Mouse (Mus musculus) limb, embryonic 11.5 days (tissue): ENCODE results near the gene A730061H03Rik. TPM values are rescaled to one million over a fixed set of nuclear protein-coding genes. Genes with fewer than 3 reads are reported as not detected.
A peak's percentile ranks its signal among the peaks of the same experiment; 100 is the strongest.

Source experiments
- ATAC-seq: fragments of 200-750 bp; cut with Nextera tagmentation; 2 replicates; pipeline ENCODE4 v1.8.0; 2017; ENCODE audit warnings: low read depth; ENCODE audit not compliant: insufficient number of reproducible peaks, low FRiP score, low TSS enrichment
- DNase-seq: peaks from one replicate; pipeline ENCODE4 v3.0.0-alpha.2; 2015; ENCODE audit warnings: low spot score
- H3K27ac ChIP-seq: fragments of 300-500 bp; sonication (generic); replicated peaks from 2 replicates; pipeline ENCODE4 v1.5.1; 2014; ENCODE audit warnings: low read depth, mild to moderate bottlenecking, low read length
- H3K27me3 ChIP-seq: fragments of 300-500 bp; sonication (generic); 2 replicates; pipeline ENCODE4 v1.6.1; 2014; ENCODE audit warnings: mild to moderate bottlenecking, low read length, mixed read lengths; ENCODE audit not compliant: control insufficient read depth, insufficient read depth
- H3K36me3 ChIP-seq: fragments of 300-500 bp; sonication (generic); 2 replicates; pipeline ENCODE4 v1.6.1; 2014; ENCODE audit warnings: mild to moderate bottlenecking, low read length, moderate library complexity, mixed read lengths; ENCODE audit not compliant: control insufficient read depth, insufficient read depth
- H3K4me1 ChIP-seq: fragments of 300-500 bp; sonication (generic); 2 replicates; pipeline ENCODE4 v1.6.1; 2014; ENCODE audit warnings: low read length, mixed read lengths; ENCODE audit not compliant: control insufficient read depth, insufficient read depth
- H3K4me2 ChIP-seq: fragments of 300-500 bp; sonication (generic); 2 replicates; pipeline ENCODE4 v1.6.1; 2014; ENCODE audit warnings: low read depth, mild to moderate bottlenecking, moderate library complexity; ENCODE audit not compliant: severe bottlenecking
- H3K4me3 ChIP-seq: fragments of 300-500 bp; sonication (generic); 2 replicates; pipeline ENCODE4 v1.5.1; 2014; ENCODE audit warnings: low read depth, low read length
- H3K9ac ChIP-seq: fragments of 300-500 bp; sonication (generic); 2 replicates; pipeline ENCODE4 v1.6.1; 2014; ENCODE audit warnings: mild to moderate bottlenecking, low read length
- H3K9me3 ChIP-seq: fragments of 300-500 bp; sonication (generic); 2 replicates; pipeline ENCODE4 v1.6.1; 2016; ENCODE audit warnings: low read length; ENCODE audit not compliant: control insufficient read depth
- WGBS: fragments of 180-500 bp; shearing (Covaris S2); extraction: QIAGEN DNeasy Blood & Tissue Kit; methylation state at CpG from one replicate; pipeline ENCODE4 v1.1.7; 2014; 5-methylcytosine and 5-hydroxymethylcytosine counted together
- polyA plus RNA-seq: library from polyadenylated mRNA; unstranded; fragments of >200 nt; fragmentation: Nextera tagmentation; extraction: Ambion mirVana; gene quantifications from 2 replicates; pipeline ENCODE4 v1.2.1, GENCODE M21; 2014

The A730061H03Rik gene
- polyA plus RNA-seq, 1 experiment from 2014 or later, result 0.79 TPM

GRCm38 (mm10) chr14:55559799-55560201, 406 bp downstream of the A730061H03Rik start, which contains the start of gene Dcaf11:
Gene Dcaf11 (plus strand): TSS chr14:55560006.
- peak; percentile 93 for DNase-seq
- peaks cover 4% of the 10 kb centered on the region; the same call in 1 of the 2 replicates for H3K4me1 ChIP-seq
- H3K27me3 ChIP-seq, result no peaks in the 10 kb centered on the region
- H3K4me2 ChIP-seq, result peak within 1 kb of the TSS; percentile 62
- H3K9ac ChIP-seq, result peak within 1 kb of the TSS; percentile 62
- under 1% methylated on average over 27 of the region's 27 CpGs for WGBS
- peak; percentile 86 for ATAC-seq
- no peaks in the 10 kb centered on the region for H3K36me3 ChIP-seq
- H3K4me3 ChIP-seq, result peak within 1 kb of the TSS; percentile 55
- H3K27ac ChIP-seq, result peak within 1 kb of the TSS; percentile 86
- no peaks in the 10 kb centered on the region for H3K9me3 ChIP-seq

GRCm38 (mm10) chr14:55558740-55559448, 1.3 kb downstream of the A730061H03Rik start:
- 59% methylated on average over 6 of the region's 6 CpGs for WGBS
- Histone ChIP-seq H3K4me2 (peak overlapping the region; percentile 50; the same call in 1 of the 2 replicates), H3K9ac (no peak overlapping the region), H3K36me3 (no peaks in the 10 kb centered on the region), H3K27ac (no peak overlapping the region), H3K4me3 (peak overlapping the region; percentile 55), H3K9me3 (no peaks in the 10 kb centered on the region), H3K27me3 (no peaks in the 10 kb centered on the region), H3K4me1 (peaks cover 4% of the 10 kb centered on the region; the same call in 1 of the 2 replicates)
- ATAC-seq (no peak), DNase-seq (no peak)

- WGBS, result 94% methylated on average over 3 of the region's 3 CpGs
- no peak overlapping the region for H3K4me3 ChIP-seq
- peaks cover 4% of the 10 kb centered on the region; the same call in 1 of the 2 replicates for H3K4me1 ChIP-seq
- no peak overlapping the region for H3K27ac ChIP-seq
- ATAC-seq (no peak), DNase-seq (no peak)
- no peaks in the 10 kb centered on the region for H3K9me3 ChIP-seq
- H3K36me3 ChIP-seq, result no peaks in the 10 kb centered on the region
- no peak overlapping the region for H3K4me2 ChIP-seq
- H3K9ac ChIP-seq, result no peak overlapping the region
- no peaks in the 10 kb centered on the region for H3K27me3 ChIP-seq
Observed at GRCm38 (mm10) chr14:55557587-55557986, 2.6 kb downstream of the A730061H03Rik start.

GRCm38 (mm10) chr14:55557003-55557402, 3.2 kb downstream of the A730061H03Rik start:
- no peak overlapping the region for H3K4me2 ChIP-seq
- no peaks in the 10 kb centered on the region for H3K9me3 ChIP-seq
- no peaks in the 10 kb centered on the region for H3K36me3 ChIP-seq
- no peaks in the 10 kb centered on the region for H3K27me3 ChIP-seq
- H3K9ac ChIP-seq, result no peak overlapping the region
- peak; percentile 77 for DNase-seq
- ATAC-seq, result no peak
- peaks cover 4% of the 10 kb centered on the region; the same call in 1 of the 2 replicates for H3K4me1 ChIP-seq
- H3K27ac ChIP-seq, result no peak overlapping the region
- WGBS, result 24% methylated on average over 5 of the region's 5 CpGs
- H3K4me3 ChIP-seq, result no peak overlapping the region

- no peak overlapping the region for H3K4me2 ChIP-seq
- H3K36me3 ChIP-seq, result no peaks in the 10 kb centered on the region
- no peak overlapping the region for H3K4me3 ChIP-seq
- DNase-seq (no peak), ATAC-seq (no peak)
- H3K9me3 ChIP-seq, result no peaks in the 10 kb centered on the region
- no peaks in the 10 kb centered on the region for H3K4me1 ChIP-seq
- WGBS, result 85% methylated on average over 3 of the region's 3 CpGs
- H3K9ac ChIP-seq, result no peak overlapping the region
- no peaks in the 10 kb centered on the region for H3K27me3 ChIP-seq
- no peak overlapping the region for H3K27ac ChIP-seq
Observed at GRCm38 (mm10) chr14:55555788-55556187, 4.4 kb downstream of the A730061H03Rik start.

- ATAC-seq (no peak), DNase-seq (no peak)
- Histone ChIP-seq H3K36me3 (no peaks in the 10 kb centered on the region), H3K4me2 (no peak overlapping the region), H3K9ac (no peak overlapping the region), H3K27me3 (no peaks in the 10 kb centered on the region), H3K9me3 (no peaks in the 10 kb centered on the region), H3K4me3 (no peak overlapping the region), H3K4me1 (no peaks in the 10 kb centered on the region), H3K27ac (no peak overlapping the region)
Observed at GRCm38 (mm10) chr14:55554635-55555034, 5.6 kb downstream of the A730061H03Rik start.

- Histone ChIP-seq H3K4me1 (no peaks in the 10 kb centered on the region), H3K9me3 (no peaks in the 10 kb centered on the region), H3K36me3 (peaks cover 8% of the 10 kb centered on the region; the same call in 1 of the 2 replicates), H3K27me3 (no peaks in the 10 kb centered on the region), H3K4me2 (no peak overlapping the region), H3K4me3 (no peak overlapping the region), H3K9ac (no peak overlapping the region), H3K27ac (no peak overlapping the region)
- 94% methylated on average over 8 of the region's 8 CpGs for WGBS
- DNase-seq (no peak), ATAC-seq (no peak)
Observed at GRCm38 (mm10) chr14:55551794-55552193, 8.4 kb downstream of the A730061H03Rik start.

- Histone ChIP-seq H3K36me3 (peaks cover 8% of the 10 kb centered on the region; the same call in 1 of the 2 replicates), H3K27me3 (no peaks in the 10 kb centered on the region), H3K4me2 (no peak overlapping the region), H3K9me3 (no peaks in the 10 kb centered on the region), H3K4me3 (no peak overlapping the region), H3K9ac (no peak overlapping the region), H3K4me1 (no peaks in the 10 kb centered on the region), H3K27ac (no peak overlapping the region)
- 72% methylated on average over 5 of the region's 5 CpGs for whole genome bisulfite sequencing
- DNase-seq (no peak), ATAC-seq (no peak)
Observed at GRCm38 (mm10) chr14:55551347-55551746, 8.9 kb downstream of the A730061H03Rik start.
